Mouse (Mus musculus) lung, postnatal 0 days (tissue): ENCODE results near the gene Pam.

Experiments used
- CTCF ChIP-seq: IDR thresholded peaks from 2 replicates; pipeline ENCODE4 v1.5.1; 2016; ENCODE audit warnings: antibody characterized with exemption, mild to moderate bottlenecking
- EP300 ChIP-seq: IDR thresholded peaks from 2 replicates; pipeline ENCODE4 v1.6.1; 2016; ENCODE audit warnings: antibody characterized with exemption, mild to moderate bottlenecking, control low read depth

DNA sequence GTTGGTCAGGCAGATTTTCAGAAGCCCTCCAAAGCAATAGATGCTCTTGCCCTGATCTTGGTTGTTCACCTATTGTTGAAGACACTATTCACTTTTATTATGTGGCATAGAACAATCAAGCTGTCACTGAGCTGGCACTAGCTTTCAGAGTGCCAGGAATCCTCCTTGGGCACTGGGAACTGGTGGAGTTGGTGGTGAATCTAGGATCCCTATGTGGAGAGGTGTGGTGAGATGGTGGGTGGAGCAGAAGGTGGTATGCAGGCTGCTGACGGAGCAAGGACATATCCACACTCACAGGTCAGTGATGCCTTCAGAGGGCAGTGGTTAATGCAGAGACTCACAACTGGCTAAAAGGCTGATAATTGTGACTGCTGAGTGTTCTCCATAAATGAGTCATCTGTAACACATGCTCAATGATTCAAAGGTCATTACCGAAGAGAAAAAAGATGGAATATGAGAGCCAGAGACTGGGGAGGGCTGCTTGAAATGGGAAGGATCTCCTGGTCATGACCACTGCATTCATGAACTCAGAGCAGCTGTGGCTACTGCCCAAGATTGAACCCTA is 221.9 kb downstream of the Pam start:
- TF ChIP-seq EP300: no peak
- TF ChIP-seq CTCF: no peak
